Mouse (Mus musculus): ENCODE data around the gene Ninj1. TPM values are rescaled to one million over a fixed set of nuclear protein-coding genes. Genes with fewer than 3 reads are reported as not detected.

Ninj1 gene
- polyA plus RNA-seq, 1 experiment from 2014 or later: 17.5 TPM

- H3K9ac ChIP-seq (ENCODE audit: low read length): no peak overlapping the region
- H3K36me3 ChIP-seq (ENCODE audit: control insufficient read depth, insufficient read depth, low read length): no peaks in the 10 kb centered on the region
- peaks cover 13% of the 10 kb centered on the region for H3K4me1 ChIP-seq (ENCODE audit: control insufficient read depth, insufficient read depth, low read length)
- no peak overlapping the region for H3K4me2 ChIP-seq
- 57% methylated on average over 4 of the region's 4 CpGs for WGBS
- H3K9me3 ChIP-seq (ENCODE audit: control insufficient read depth, low read length): no peaks in the 10 kb centered on the region
- peak; percentile 47 for DNase-seq (ENCODE audit: low spot score, missing footprints)
- H3K27me3 ChIP-seq (ENCODE audit: control insufficient read depth, insufficient read depth, low read length): peaks cover 11% of the 10 kb centered on the region
- no peak for ATAC-seq (ENCODE audit: low FRiP score)
- H3K4me3 ChIP-seq (ENCODE audit: low read depth, low read length): no peak overlapping the region
- H3K27ac ChIP-seq (ENCODE audit: low read depth, low read length): no peak overlapping the region
Observed at GRCm38 (mm10) chr13:49213531-49213932, 26.2 kb downstream of the Ninj1 start.

- Histone ChIP-seq H3K27ac (ENCODE audit: low read depth, low read length) (no peak overlapping the region), H3K27me3 (ENCODE audit: control insufficient read depth, insufficient read depth, low read length) (peaks cover 11% of the 10 kb centered on the region), H3K9ac (ENCODE audit: low read length) (no peak overlapping the region), H3K4me1 (ENCODE audit: control insufficient read depth, insufficient read depth, low read length) (peaks cover 17% of the 10 kb centered on the region), H3K9me3 (ENCODE audit: control insufficient read depth, low read length) (no peaks in the 10 kb centered on the region), H3K4me3 (ENCODE audit: low read depth, low read length) (no peak overlapping the region), H3K36me3 (ENCODE audit: control insufficient read depth, insufficient read depth, low read length) (no peaks in the 10 kb centered on the region), H3K4me2 (no peak overlapping the region)
- DNase-seq (ENCODE audit: low spot score, missing footprints): no peak
- 92% methylated on average over 3 of the region's 3 CpGs for WGBS
- ATAC-seq (ENCODE audit: low FRiP score): no peak
Observed at GRCm38 (mm10) chr13:49214454-49214853, 27.2 kb downstream of the Ninj1 start.

GRCm38 (mm10) chr13:49215128-49215503 lies 27.8 kb downstream of the Ninj1 start:
- WGBS: 5% methylated on average over 5 of the region's 5 CpGs
- peak overlapping the region; percentile 80 for H3K4me2 ChIP-seq
- DNase-seq (ENCODE audit: low spot score, missing footprints) (no peak), ATAC-seq (ENCODE audit: low FRiP score) (no peak)
- H3K9me3 ChIP-seq (ENCODE audit: control insufficient read depth, low read length): no peaks in the 10 kb centered on the region
- H3K27ac ChIP-seq (ENCODE audit: low read depth, low read length): no peak overlapping the region
- peaks cover 11% of the 10 kb centered on the region for H3K27me3 ChIP-seq (ENCODE audit: control insufficient read depth, insufficient read depth, low read length)
- H3K9ac ChIP-seq (ENCODE audit: low read length): peak overlapping the region; percentile 67
- no peaks in the 10 kb centered on the region for H3K36me3 ChIP-seq (ENCODE audit: control insufficient read depth, insufficient read depth, low read length)
- H3K4me1 ChIP-seq (ENCODE audit: control insufficient read depth, insufficient read depth, low read length): peaks cover 17% of the 10 kb centered on the region
- H3K4me3 ChIP-seq (ENCODE audit: low read depth, low read length): peak overlapping the region; percentile 69

DNA sequence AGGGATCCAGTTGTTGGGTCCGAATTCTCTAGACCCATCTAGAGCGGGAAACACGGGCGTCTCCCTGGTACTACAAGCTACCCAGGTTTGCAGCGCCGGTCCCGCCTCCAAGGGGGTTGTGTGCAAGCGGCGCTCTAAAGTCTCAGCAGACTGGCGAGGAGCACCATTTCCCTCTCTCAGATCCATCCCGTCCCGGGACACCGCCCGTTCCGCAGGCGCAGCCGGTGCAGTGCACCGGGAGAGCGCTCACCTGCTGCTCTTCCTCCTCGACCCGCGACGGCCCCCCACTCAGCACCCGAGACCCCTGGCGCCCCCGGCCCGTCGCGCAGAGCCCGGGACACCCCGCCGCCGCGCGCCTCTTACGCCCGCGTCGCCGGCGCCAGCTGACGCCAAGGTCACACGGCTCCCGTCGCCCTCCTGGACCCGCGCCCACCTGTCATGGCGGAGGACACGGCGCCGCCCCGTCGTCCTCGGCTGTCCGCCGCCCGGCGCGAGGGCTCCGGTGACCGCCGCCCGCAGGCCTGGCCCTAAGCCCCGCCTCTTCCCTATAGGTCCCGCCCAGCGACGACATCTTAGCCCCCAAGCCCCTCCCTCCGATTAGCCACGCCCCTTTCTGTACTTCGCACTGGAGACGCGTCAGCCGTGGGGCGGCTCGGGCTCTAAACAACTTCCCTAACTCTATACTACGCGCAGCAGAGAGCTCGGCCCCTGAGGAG lies 28.4 kb downstream of the Ninj1 start, which contains the start of gene Card19:
Gene Card19, minus strand, starts transcription at position 534 of the 716 bp plus-strand sequence.
- H3K4me2 ChIP-seq: peak within 1 kb of the TSS; percentile 80
- no peaks in the 10 kb centered on the region for H3K9me3 ChIP-seq (ENCODE audit: control insufficient read depth, low read length)
- peaks cover 17% of the 10 kb centered on the region for H3K4me1 ChIP-seq (ENCODE audit: control insufficient read depth, insufficient read depth, low read length)
- peaks cover 11% of the 10 kb centered on the region for H3K27me3 ChIP-seq (ENCODE audit: control insufficient read depth, insufficient read depth, low read length)
- peak; percentile 99 for DNase-seq (ENCODE audit: low spot score, missing footprints)
- WGBS: under 1% methylated on average over 77 of the region's 78 CpGs
- H3K36me3 ChIP-seq (ENCODE audit: control insufficient read depth, insufficient read depth, low read length): no peaks in the 10 kb centered on the region
- peak within 1 kb of the TSS; percentile 69 for H3K4me3 ChIP-seq (ENCODE audit: low read depth, low read length)
- peak; percentile 87 for ATAC-seq (ENCODE audit: low FRiP score)
- H3K9ac ChIP-seq (ENCODE audit: low read length): peak within 1 kb of the TSS; percentile 67
- H3K27ac ChIP-seq (ENCODE audit: low read depth, low read length): no peak within 1 kb of the TSS

DNA sequence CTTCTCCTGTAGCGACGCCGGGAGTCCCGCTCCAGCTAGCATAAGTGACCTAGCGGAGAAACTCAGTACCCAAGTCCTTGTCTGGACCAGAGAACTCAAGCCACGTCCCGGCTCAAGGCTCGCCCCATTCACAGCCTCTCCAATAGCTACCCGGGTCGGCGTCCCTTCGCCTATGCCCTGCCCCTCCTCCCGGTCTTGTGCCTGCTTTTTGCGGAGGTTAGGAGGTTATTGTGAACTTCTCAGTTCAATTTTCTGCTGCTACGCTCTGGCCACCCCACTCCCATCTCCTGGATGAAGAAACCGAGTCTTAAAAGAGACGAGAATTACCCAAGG lies 28.9 kb downstream of the Ninj1 start:
- H3K27ac ChIP-seq (ENCODE audit: low read depth, low read length): no peak overlapping the region
- ATAC-seq (ENCODE audit: low FRiP score): peak; percentile 67

GRCm38 (mm10) chr13:49216808-49217561 lies 29.7 kb downstream of the Ninj1 start:
- Histone ChIP-seq H3K4me1 (ENCODE audit: control insufficient read depth, insufficient read depth, low read length) (peaks cover 13% of the 10 kb centered on the region), H3K27ac (ENCODE audit: low read depth, low read length) (no peak overlapping the region), H3K9me3 (ENCODE audit: control insufficient read depth, low read length) (no peaks in the 10 kb centered on the region), H3K4me3 (ENCODE audit: low read depth, low read length) (no peak overlapping the region; the same call in 1 of the 2 replicates), H3K4me2 (no peak overlapping the region), H3K9ac (ENCODE audit: low read length) (no peak overlapping the region), H3K36me3 (ENCODE audit: control insufficient read depth, insufficient read depth, low read length) (no peaks in the 10 kb centered on the region), H3K27me3 (ENCODE audit: control insufficient read depth, insufficient read depth, low read length) (peaks cover 11% of the 10 kb centered on the region)
- 49% methylated on average over 9 of the region's 9 CpGs for WGBS
- ATAC-seq (ENCODE audit: low FRiP score) (no peak), DNase-seq (ENCODE audit: low spot score, missing footprints) (peak; percentile 89)

More for the DNA sequence above, 28.9 kb downstream of the Ninj1 start:
- Histone ChIP-seq H3K9me3 (ENCODE audit: control insufficient read depth, low read length) (no peaks in the 10 kb centered on the region), H3K4me1 (ENCODE audit: control insufficient read depth, insufficient read depth, low read length) (peaks cover 17% of the 10 kb centered on the region), H3K36me3 (ENCODE audit: control insufficient read depth, insufficient read depth, low read length) (no peaks in the 10 kb centered on the region), H3K9ac (ENCODE audit: low read length) (peak overlapping the region; percentile 67), H3K27me3 (ENCODE audit: control insufficient read depth, insufficient read depth, low read length) (peaks cover 11% of the 10 kb centered on the region), H3K4me3 (ENCODE audit: low read depth, low read length) (peak overlapping the region; percentile 69), H3K4me2 (peak overlapping the region; percentile 80)
- no peak for DNase-seq (ENCODE audit: low spot score, missing footprints)
- 2% methylated on average over 17 of the region's 17 CpGs for WGBS

DNA sequence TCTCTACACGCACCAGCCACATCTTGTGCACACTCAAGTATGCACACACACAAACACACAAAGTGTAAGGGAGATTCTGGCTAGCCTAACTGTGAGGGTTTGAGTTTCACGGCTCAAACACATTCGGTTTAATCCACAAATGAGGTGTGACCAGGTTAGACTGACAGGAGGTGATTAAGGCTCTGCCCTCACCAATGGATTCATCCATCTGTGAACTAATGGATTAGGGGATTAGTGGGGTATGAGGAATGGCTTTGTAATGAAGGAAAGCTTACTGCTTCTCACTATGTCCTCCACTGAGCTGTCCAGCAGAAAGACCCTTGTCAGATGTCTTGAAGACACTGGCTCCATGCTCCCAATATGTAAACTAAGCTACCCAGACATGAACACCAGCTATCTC lies 31.4 kb downstream of the Ninj1 start:
- WGBS: 28% methylated on average over 3 of the region's 3 CpGs
- Histone ChIP-seq H3K4me3 (ENCODE audit: low read depth, low read length) (no peak overlapping the region), H3K4me1 (ENCODE audit: control insufficient read depth, insufficient read depth, low read length) (peaks cover 10% of the 10 kb centered on the region), H3K36me3 (ENCODE audit: control insufficient read depth, insufficient read depth, low read length) (no peaks in the 10 kb centered on the region), H3K9ac (ENCODE audit: low read length) (no peak overlapping the region), H3K4me2 (no peak overlapping the region), H3K9me3 (ENCODE audit: control insufficient read depth, low read length) (no peaks in the 10 kb centered on the region), H3K27ac (ENCODE audit: low read depth, low read length) (no peak overlapping the region), H3K27me3 (ENCODE audit: control insufficient read depth, insufficient read depth, low read length) (peaks cover 11% of the 10 kb centered on the region)
- ATAC-seq (ENCODE audit: low FRiP score): no peak
- peak; percentile 89 for DNase-seq (ENCODE audit: low spot score, missing footprints)

GRCm38 (mm10) chr13:49219367-49219766 lies 32.1 kb downstream of the Ninj1 start:
- WGBS: 83% methylated on average over 4 of the region's 4 CpGs
- peaks cover 11% of the 10 kb centered on the region for H3K27me3 ChIP-seq (ENCODE audit: control insufficient read depth, insufficient read depth, low read length)
- ATAC-seq (ENCODE audit: low FRiP score): no peak

DNA sequence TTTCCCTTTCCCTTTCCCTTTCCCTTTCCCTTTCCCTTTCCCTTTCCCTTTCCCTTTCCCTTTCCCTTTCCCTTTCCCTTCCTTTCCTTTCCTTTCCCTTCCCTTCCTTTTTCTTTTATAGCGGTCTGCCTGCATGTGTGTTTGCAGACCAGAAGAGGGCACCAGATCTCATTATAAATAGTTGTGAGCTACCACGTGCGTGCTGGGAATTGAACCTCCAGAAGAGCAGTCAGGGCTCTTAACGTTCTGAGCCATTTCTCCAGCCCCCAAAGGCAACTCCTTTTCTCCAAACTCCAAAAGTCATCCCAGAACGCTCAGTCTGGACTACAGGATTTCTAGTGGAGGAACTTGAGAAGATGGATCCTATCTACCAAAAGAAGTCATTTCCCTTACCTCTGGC lies 33.6 kb downstream of the Ninj1 start:
- peak; percentile 70 for DNase-seq (ENCODE audit: low spot score, missing footprints)
- WGBS: 21% methylated on average over 5 of the region's 5 CpGs
- no peak for ATAC-seq (ENCODE audit: low FRiP score)
- Histone ChIP-seq H3K36me3 (ENCODE audit: control insufficient read depth, insufficient read depth, low read length) (no peaks in the 10 kb centered on the region), H3K9ac (ENCODE audit: low read length) (no peak overlapping the region), H3K4me3 (ENCODE audit: low read depth, low read length) (no peak overlapping the region), H3K27me3 (ENCODE audit: control insufficient read depth, insufficient read depth, low read length) (peaks cover 11% of the 10 kb centered on the region), H3K9me3 (ENCODE audit: control insufficient read depth, low read length) (no peaks in the 10 kb centered on the region), H3K4me1 (ENCODE audit: control insufficient read depth, insufficient read depth, low read length) (peaks cover 8% of the 10 kb centered on the region), H3K27ac (ENCODE audit: low read depth, low read length) (no peak overlapping the region), H3K4me2 (no peak overlapping the region)

More at GRCm38 (mm10) chr13:49219367-49219766, 32.1 kb downstream of the Ninj1 start:
- Histone ChIP-seq H3K9ac (ENCODE audit: low read length) (no peak overlapping the region), H3K4me1 (ENCODE audit: control insufficient read depth, insufficient read depth, low read length) (peaks cover 8% of the 10 kb centered on the region), H3K36me3 (ENCODE audit: control insufficient read depth, insufficient read depth, low read length) (no peaks in the 10 kb centered on the region), H3K27ac (ENCODE audit: low read depth, low read length) (no peak overlapping the region), H3K9me3 (ENCODE audit: control insufficient read depth, low read length) (no peaks in the 10 kb centered on the region), H3K4me3 (ENCODE audit: low read depth, low read length) (no peak overlapping the region), H3K4me2 (no peak overlapping the region)
- peak; percentile 14 for DNase-seq (ENCODE audit: low spot score, missing footprints)

Measured in midbrain, embryonic 11.5 days (tissue).